Mouse (Mus musculus) inflammation-experienced regulatory T-cells, adult 16 weeks (primary cell): Measurements from ENCODE around the gene Scn11a. TPM values are rescaled to one million over a fixed set of nuclear protein-coding genes. Genes with fewer than 3 reads are reported as not detected.

Experiments used
- polyA plus RNA-seq: library from polyadenylated mRNA; unstranded; fragments of 100-300 nt; shearing (Covaris generic); gene quantifications from one replicate; pipeline ENCODE4 v1.2.1, GENCODE M21; 2017

The Scn11a gene
- 0.76 TPM for polyA plus RNA-seq

DNA sequence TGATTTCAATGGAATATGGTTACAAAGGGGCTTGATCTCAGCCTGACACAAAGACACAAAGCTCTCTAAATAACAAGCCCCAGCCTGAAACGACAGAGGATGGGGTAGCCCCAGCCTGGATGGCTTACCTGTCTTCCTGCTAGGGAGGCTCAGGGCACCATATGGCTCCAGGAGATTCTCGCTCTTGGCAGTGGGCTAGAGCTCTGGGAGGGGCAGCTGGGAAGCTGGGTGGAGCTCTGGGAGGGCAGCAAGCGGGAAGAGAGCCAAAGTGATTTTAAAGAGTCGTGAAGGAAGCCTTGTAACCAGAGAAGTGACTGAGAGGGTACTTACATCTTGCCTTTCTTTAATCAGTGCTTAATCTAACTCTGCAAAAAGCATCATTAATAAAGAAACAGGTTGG is at the start of gene Scn11a:
Gene Scn11a (minus strand): TSS at position 160 of the 400 bp plus-strand sequence.

DNA sequence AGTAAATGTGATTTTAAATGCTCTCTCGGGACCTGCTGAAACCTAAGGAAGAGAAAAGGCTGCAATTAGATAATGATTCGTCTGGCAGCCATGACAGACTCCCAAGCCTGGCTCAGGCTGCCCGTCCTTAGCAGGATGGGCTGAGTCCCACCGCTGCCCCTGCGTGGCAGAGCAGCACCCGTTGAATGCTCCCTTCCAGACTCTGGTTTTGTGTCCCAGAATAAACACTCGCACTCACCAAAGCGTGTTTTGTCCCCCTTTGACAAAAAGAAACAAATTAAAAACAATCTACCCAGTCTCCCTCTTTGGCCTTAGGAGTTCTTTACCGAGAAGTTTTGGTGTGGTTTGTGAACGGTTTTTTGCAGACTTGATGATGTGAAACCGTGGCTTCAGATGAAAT is 106.0 kb downstream of the Scn11a start, which contains the start of gene Scn10a:
Gene Scn10a (minus strand): TSS at position 101 of the 400 bp plus-strand sequence.

Other genes with a start within 250 kb of the Scn11a start
- gene Scn5a, start 246.4 kb downstream of the Scn11a start, polyA plus RNA-seq, result 0.12 TPM
- not detected for gene Scn10a, start 106.1 kb downstream of the Scn11a start, polyA plus RNA-seq
- gene Wdr48, start 69.4 kb upstream of the Scn11a start, polyA plus RNA-seq, result 76.9 TPM
- gene Gorasp1, start 112.1 kb upstream of the Scn11a start, polyA plus RNA-seq, result 15.9 TPM
- 0.09 TPM for gene Ttc21a, start 112.2 kb upstream of the Scn11a start, polyA plus RNA-seq
- 65.0 TPM for gene Csrnp1, start 159.2 kb upstream of the Scn11a start, polyA plus RNA-seq
- gene Xirp1, start 198.1 kb upstream of the Scn11a start, polyA plus RNA-seq, result not detected
- 0.44 TPM for gene Cx3cr1, start 244.4 kb upstream of the Scn11a start, polyA plus RNA-seq